Mouse (Mus musculus): ENCODE results near the gene Rnpep.

The Rnpep gene

DNA sequence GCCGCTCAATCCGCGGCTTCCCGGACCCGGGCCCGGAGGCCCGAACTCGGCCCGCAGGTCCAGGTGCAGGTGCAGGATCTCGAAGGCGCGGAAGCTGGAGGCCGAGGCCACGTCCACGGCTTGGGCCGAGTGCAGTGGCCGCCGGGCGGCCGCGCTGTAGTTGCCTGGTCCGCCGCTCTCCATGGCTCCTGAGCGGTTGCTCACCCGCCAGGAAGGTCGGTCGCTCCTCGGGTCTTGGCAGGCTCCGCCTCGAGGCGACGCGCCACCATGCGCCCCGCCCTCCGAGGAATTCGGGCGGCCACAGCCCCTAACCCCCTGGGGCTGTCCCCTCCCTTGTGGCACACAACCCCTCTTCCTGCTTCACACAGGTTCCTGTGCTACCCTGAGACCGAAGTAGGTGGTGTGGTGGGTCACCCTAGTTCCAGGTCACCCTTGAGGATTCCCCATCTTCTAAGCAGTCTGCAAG lies at the start of gene Rnpep:
Rnpep (minus strand) TSS at position 259 of the 466 bp plus-strand sequence.
- no peak for DNase-seq (ENCODE audit: low read depth, low spot score)

DNA sequence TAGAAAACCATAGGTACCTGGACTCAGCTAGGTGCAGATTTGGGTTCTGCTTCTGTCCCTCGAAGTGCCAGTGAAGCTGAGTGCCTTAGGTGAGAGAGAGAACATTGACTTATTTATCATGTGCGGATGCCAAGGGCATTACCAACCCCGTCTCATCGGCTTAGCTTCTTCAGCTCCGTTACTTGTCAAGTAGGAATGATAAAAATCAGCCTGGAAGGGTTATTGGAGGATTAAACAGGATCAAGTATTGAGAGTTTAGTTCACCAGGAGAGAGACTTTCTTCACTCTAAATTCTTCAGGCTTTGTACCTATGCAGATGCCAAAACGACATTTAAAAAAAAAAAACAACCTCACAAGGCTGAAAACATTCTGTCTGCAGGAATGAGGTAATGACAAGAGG lies 46.7 kb upstream of the Rnpep start:
- no peak for DNase-seq (ENCODE audit: low read depth, low spot score)

DNA sequence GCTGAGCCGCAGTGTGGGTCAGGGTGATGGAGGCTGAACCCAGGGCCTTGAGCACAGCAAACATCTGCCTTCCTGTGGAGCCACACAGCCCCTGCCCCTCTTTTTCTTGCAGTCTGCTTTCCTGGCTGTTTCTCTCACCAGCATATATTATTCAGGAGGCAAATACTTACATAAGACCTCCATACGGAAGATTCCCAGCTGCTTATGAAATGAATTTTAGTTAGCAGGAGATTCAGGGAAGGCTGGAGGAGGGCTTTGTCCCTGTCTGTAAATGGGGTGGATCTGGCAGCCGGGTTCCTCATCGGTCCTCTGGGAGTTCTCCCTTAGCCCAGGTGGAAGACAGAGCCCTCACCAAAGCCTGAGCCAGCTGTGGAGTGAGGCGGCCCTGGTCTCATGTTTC lies 44.5 kb upstream of the Rnpep start:
- DNase-seq (ENCODE audit: low read depth, low spot score): peak; percentile 28

DNA sequence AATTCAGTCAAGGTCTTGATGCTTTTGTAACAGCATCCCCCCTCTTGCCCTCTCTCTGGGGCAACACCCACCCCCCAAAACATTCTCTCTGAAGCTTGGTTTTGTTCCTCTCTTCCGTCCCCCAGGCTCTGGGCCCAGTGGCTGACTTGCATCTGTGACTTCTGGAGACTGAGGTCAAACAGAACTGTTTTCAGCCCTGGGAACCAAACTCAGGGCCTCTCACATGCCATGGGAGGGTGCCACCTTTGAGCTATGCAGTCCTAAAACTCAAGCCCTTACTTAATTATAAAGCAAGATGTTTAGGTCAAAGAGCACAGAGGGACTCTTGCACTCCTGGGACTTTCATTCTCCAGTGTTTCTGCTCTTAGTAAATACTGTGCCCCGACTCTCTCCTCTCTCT lies 42.0 kb upstream of the Rnpep start:
- DNase-seq (ENCODE audit: low read depth, low spot score): no peak

DNA sequence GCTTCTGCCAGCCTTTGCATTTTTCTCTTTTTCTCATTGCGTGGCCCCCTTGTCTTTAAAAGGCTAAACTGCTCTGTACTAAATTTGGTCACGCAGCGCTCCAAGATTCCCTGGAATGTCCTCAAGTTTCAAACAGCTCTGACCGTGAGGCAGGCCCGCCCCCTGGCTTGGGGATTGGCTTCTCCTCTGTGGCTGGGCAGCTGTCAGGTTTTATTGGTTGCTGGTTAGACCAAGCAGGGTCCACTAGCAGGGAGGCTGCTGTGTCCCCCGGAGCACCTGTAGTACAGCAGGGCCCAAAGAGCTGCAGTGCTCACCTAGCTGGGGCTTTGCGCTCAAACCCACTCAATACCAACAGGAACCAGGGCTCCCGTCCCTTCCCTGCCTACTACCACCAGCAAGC lies 40.7 kb upstream of the Rnpep start, which contains the start of gene Lmod1:
Lmod1 (plus strand) TSS at position 237 of the 400 bp plus-strand sequence.
- DNase-seq (ENCODE audit: low read depth, low spot score): no peak

DNA sequence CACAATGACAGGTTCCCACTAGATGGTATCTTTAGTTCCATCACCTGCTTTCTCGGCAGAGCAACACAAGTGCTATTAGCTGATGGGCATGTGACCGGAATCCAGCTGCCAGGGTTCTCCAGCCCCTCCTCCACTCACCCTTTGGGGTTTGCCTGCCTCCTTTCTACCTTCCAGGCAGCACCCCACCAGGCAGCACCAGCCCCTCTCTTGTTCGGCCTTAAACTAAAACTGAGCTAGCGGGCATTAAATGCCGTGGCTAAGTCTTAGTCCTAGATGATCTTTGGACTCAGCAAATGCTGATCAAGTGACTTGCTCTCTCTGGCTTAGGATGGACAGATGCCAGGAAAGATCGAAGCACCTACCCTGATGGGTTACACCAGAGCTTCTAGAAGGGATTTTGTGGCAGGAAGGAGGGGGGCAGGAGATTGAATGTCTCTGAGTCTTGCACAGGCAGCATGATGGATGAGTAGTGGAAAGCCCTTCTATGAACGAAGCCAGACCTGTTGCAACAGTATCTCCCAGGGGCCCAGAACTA lies 39.5 kb upstream of the Rnpep start:
- DNase-seq (ENCODE audit: low read depth, low spot score): no peak

DNA sequence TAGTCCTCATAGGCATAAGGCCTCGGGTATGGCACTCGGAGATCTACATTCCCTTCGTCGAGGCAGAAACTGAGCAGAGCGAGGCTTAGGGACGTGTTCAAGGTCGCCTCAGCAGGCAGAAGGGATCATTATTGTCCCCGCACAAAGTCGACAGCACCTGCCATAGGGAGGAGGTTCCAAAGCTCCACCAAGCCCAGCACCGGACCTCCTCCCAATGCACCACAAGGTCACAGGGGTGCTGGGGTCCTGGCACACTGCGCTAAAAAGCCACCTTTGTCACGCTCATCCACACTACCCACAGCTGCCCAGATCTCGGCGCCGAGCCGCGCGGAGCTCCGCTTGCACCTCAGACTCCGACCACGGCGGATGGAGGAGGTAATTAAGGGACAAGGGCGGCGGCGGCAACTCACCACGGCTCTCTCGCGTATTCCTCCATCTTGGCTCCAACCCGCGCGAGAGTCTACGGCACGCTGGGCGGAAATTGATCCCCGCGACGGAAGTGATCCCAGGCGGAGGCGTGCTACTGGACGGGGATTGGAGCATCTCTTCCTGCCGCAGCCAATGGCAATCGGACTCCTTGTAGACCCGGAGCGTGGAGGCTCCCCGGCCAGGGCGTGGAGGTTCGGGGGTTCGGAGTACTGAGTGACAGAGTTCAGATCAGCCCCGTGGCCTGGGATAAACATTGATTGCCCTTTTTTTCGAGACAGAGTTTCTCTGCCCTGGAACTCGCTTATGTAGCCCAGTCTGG lies 29.6 kb upstream of the Rnpep start, which contains the start of gene Timm17a:
Timm17a (minus strand) TSS at position 495 of the 748 bp plus-strand sequence.
- DNase-seq (ENCODE audit: low read depth, low spot score): peak; percentile 91

DNA sequence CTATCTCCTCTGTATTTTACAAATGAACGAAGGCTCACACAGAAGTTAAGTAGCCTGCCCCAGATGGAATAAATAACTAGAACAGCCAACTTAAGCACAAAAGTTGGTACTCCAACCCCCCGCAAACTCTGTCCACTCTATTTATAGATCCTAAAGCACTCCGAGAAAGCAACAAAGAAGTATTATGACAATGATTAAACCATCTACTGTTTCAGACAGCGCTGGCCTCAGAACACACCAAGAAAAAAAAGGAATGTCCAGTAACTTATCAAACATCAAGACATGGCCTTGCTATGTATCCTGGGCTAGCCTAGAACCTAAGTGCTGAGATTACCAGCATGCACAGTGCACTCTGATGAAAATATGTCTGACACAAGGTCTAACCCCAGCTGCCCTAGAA lies 28.3 kb upstream of the Rnpep start:
- DNase-seq (ENCODE audit: low read depth, low spot score): no peak

DNA sequence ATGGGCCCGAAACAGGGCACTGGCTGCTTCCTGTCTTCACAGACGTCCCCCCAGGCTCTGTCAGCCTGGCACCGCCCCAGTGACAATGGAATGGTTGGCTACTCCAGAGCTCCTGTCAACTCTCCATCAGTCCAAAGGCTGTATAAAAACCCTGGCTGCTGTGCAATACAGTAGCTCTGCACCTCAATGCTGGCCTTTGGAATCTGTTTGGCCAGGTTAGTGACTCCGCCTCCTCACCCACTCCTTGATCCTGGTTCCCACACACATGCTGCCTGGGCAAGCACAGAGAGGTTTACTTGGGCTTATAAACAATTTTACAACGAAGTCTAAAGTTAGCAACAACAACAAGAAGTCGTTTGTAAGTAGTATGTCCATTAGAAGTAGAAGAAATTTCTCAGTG lies 27.5 kb upstream of the Rnpep start:
- no peak for DNase-seq (ENCODE audit: low read depth, low spot score)

DNA sequence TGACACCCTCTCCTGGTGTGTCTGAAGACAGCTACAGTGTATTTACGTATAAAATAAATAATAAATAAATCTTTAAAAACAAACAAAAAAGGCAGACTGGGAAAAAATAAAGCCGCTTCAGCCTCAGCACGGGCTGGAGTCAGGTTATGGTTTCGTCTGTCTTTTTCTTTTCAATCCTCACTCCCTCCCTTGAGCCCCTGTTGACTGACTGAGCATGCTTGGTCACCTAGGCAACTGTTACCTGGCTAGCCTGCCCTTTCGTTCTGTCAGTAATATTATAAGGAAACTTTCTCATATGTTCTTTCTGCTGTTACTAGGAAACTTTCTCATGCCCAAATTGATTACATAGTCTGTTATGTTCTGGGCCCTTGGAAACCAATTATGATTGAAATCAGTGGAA lies 7.0 kb upstream of the Rnpep start:
- DNase-seq (ENCODE audit: low read depth, low spot score): no peak

DNA sequence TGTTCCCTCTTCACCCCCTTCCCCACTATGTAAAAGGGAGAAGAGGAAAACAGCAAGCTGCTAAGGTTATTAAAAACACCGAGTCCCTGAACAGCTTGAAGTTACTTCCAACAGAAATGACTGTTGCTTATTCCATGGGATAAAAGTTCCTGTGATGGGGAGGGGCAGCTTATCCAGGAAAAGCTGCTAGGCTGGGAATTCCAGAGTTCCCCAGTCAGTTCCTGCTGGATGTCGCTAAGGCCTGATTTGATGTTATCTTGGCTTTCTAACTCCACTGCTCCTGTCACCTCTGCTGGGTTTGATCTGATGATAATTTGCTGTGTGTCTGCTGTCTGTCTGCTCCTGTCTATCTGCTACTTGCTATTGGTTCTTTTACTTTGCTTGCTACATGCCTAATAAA lies 2.4 kb upstream of the Rnpep start:
- no peak for DNase-seq (ENCODE audit: low read depth, low spot score)

DNA sequence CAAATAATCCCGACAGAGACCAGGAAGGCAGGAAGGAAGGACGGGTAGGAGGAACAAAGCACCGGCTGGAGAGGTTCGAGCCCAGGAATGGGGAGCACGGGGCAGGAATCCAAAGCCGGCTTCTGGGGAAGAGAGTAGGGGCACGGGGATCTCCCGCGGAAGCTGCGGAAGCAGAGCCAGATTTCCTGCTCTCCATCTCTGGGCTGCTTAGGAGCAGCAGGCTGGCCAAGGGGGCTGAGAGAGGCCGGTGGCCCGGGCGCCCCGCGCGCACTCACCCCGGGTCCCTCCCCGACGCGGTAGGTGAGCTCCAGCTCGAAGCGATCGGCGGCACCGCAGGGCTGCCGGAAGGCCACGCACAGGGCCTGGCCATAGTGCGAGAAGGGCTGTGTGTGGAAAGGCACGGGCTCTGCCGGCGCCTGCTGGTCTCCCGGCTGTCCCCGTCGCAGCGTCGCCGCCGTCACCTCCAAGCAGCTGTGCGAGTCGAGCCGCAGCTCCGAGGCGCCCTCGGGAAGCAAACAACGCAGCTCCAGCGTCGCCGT lies 528 bp downstream of the Rnpep start:
- no peak for DNase-seq (ENCODE audit: low read depth, low spot score)

DNA sequence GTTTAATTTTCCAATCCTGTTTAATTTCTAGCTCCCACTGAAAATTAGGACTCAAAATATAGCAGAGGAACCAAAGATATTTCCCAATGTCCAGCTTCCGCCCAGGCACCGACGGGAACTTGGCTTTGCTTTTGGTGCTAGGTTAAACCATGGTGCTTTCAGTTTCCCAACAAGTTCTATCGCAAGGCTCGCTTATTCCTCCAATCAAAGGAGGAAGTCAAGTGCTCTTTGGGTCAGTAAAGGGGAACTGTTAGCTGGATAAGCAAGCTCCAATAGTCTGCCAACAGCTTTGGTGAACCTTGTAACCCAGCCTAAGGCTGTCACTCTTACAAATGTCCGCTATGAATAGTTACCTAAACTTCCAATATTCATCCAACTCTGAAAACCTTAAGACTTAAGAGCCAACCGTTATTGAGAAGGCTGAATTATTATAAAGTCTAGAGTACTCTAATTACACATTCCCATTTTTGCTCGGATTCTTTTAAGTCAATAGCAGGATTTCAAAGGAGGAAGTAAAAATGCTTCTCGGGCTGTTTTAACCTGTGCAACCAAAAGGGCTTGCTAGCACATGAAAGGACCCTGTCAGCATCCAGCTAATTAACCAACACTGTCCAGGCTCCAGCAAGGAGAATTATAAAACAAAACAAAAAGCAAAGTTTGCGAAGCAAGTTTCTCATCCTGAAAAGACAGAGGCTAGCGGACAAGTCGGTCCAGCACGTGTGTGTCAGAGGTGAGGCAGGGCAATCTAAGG lies 1.2 kb downstream of the Rnpep start:
- DNase-seq (ENCODE audit: low read depth, low spot score): no peak

DNA sequence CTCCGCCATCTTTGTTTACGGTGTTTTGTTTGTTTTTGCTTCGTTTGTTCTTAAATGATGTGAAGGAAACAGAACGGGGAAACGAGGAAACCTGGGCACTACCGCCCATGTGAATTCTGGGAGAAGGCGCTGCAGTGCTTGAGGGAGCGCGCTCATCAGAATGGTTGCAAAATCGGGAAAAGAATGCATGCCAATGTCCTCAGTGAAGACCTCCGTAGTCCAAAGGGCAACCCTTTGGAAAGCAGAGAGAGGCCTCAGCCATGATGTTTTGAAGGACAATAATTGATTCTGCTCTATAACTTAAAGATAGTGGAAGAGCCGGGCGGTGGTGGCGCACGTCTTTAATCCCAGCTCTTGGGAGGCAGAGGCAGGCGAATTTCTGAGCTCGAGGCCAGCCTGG lies 2.0 kb downstream of the Rnpep start:
- no peak for DNase-seq (ENCODE audit: low read depth, low spot score)

DNA sequence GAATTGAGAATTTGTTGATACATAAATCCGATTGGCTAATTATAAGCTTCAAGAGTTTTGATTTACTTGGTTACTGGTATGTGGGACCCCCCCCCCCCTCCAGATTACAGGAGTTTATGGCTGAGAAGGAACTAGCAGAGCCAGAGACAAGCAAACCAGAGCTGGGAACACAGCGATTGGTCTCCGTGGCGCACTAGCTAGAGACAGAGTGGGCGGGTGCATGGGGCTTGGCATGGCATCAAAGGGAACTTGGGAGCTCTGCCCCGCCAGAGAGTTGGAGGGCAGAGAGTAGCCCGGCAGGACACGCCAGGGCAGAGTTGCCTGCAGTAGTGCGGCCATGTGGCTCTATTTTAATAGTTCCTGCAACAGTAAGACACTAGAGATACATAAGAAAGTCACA lies 3.2 kb downstream of the Rnpep start:
- no peak for DNase-seq (ENCODE audit: low read depth, low spot score)

DNA sequence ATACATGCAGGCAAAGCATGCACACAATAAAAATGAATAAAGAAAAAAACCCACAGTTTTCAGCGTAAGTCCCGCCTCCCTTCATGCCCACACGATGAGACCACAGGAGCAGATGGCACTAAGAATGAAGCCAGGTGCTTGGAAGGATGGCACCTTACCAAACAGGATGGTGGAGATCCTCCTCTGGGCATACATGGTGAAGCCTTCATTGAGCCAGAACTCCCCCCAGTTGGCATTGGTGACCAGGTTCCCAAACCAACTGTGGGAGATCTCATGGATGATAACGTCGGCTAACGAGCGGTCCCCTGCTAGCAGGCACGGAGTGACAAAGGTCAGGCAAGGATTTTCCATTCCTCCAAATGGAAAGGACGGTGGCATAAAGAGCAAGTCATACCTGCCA lies 12.5 kb downstream of the Rnpep start:
- no peak for DNase-seq (ENCODE audit: low read depth, low spot score)

DNA sequence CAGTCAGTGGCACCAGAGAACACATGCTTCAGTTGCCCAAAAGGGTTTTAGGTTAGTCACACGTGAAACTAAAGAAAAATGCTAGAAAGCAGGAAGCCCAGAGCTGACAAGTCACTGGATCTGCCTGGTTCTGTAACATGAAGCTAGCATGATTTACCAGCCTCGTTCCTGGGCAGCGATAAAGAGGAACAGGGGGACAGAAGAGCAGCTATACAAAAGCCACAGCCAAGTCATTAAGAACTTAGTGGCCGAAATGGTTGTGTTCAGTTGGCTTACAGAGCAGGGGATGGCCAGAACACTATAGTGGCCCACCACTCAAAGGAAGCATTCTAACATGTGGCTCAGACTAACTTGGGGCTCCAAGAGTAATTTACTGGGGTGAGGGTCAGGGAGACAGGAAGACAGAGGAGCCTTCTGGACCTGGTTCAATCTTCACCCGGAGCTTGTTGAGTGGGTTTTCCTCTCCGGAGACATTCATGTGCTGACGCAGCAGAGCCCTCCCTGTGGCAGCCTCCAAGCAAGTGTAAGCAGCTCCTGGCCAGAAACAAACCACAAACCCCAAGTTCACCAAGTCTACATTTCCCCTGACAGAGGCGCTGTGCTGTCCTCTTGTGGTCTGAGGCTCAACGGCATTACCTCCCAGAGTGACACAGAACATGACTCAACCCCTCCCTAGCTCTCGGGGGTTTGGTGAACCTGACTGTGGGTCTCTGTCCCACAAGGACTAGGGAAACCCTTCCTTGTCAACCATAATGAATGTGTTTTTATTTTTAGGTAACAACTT lies 16.0 kb downstream of the Rnpep start:
- DNase-seq (ENCODE audit: low read depth, low spot score): no peak

DNA sequence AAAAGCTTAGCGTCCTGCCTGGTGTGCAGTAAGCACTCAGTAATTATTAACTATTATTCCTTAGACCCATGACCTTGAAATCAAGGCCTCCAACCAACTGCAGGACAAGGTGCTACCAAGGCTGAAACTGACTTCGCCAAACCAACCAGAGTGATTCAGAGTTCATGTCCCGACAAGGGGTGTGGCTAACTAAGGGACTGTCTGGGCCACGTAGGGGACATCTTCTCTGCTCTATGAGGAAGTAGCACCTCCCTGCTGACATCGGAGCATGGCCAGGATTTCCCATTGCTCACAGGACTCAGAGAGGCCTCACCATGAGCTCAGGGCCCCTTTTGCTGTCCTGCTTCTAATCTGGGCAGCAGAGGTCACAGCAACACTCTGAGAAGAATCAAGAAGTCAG lies 18.1 kb downstream of the Rnpep start:
- no peak for DNase-seq (ENCODE audit: low read depth, low spot score)

DNA sequence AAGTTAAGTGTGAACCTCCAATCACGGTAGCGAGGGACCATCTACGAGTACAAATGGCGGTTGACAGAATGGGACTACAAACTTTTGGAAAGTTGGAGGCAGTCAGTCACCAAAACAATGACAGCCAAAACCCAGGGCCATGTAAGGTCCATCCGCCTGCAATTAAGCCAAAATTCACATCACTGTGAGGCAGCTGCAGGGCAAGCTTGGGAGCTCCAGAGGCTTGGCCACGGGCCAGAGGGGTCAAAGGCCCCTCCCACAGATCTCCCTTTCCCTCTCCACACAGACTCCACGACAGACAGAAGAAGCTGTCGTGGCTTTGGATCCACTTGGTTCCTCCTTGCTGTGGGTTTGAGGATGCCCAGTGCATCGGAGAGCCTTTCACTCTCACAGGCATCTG lies 20.6 kb downstream of the Rnpep start:
- no peak for DNase-seq (ENCODE audit: low read depth, low spot score)

DNA sequence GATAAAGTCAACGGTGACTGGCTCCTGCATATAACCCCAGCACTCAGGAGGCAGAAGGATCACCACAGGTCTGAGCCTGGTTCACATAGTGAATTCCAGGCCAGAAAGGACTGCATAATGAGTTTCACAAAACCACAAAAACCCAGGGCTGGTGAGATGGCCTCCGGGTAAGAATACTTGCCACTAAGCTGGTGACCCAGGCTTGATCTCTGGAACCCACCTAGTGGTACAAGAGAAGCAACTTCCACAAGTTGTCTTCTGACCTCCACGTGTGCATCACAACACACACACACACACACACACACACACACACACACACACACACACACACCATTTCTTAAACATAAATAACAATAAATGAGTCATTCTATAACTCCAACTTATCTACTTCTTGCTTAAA lies 21.6 kb downstream of the Rnpep start:
- DNase-seq (ENCODE audit: low read depth, low spot score): no peak

DNA sequence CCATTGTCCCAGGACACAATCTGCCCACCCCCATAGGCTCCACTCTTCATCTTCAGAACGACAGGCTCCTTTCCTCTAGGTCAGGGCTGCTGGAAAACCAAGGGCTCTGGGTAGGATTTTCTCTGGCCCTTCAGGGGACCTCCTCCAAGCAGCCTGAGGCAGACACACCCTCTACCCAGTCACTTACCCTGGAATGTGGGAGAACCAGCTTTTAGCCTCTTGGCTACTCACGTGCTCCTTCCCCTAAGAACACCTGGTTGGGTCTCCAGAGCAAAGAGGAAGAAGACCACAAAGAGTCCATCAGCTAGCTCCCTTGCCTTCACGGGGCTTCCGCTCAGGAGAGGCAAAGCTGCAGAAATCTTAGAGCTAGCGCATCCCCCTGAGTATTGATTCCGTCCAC lies 23.0 kb downstream of the Rnpep start:
- DNase-seq (ENCODE audit: low read depth, low spot score): no peak

DNA sequence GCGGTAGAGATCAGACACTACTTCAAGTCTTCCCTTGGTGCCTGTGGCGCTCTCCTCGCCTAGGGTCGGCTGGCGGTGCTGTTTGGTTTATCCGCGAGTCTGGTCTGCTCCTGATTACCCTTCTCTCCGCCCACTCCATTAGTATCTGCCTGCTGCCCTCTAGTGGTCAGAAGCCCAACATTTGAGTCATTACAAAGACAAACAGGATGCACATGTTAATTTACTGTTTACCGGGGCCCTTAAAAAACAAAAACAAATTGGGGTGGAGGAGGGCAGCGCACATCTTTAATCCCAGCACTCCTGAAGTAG lies 24.8 kb downstream of the Rnpep start:
- DNase-seq (ENCODE audit: low read depth, low spot score): peak; percentile 35
